Mouse (Mus musculus) CH12.LX (cell line): ENCODE measurements around the gene Flad1.

ENCODE experiments used
- BHLHE40 ChIP-seq: IDR thresholded peaks from 2 replicates; pipeline ENCODE4 v1.6.1; 2011; ENCODE audit warnings: mild to moderate bottlenecking, low read depth, low read length, improper control_type of control experiment
- CTCF ChIP-seq, 2 experiments: IDR thresholded peaks in 1 of 2; conservative IDR thresholded peaks in 1 of 2; 2 replicates each; pipeline ENCODE4 v1.5.1; 2011 to 2012; ENCODE audit warnings: low read depth in 2 of 2, low read length in 2 of 2, improper control_type of control experiment in 1 of 2, inconsistent platforms in 1 of 2, mild to moderate bottlenecking in 1 of 2, moderate library complexity in 1 of 2
- EP300 ChIP-seq: IDR thresholded peaks from 2 replicates; pipeline ENCODE4 v1.6.1; 2011; ENCODE audit warnings: low read length, improper control_type of control experiment
- JUND ChIP-seq: conservative IDR thresholded peaks from 2 replicates; pipeline ENCODE4 v1.6.1; 2011; ENCODE audit warnings: low read depth, low read length, improper control_type of control experiment
- MAFK ChIP-seq: IDR thresholded peaks from 2 replicates; pipeline ENCODE4 v1.6.1; 2011; ENCODE audit warnings: low read length, improper control_type of control experiment; ENCODE audit not compliant: insufficient replicate concordance
- MAX ChIP-seq: IDR thresholded peaks from 2 replicates; pipeline ENCODE4 v1.6.1; 2011; ENCODE audit warnings: low read length, improper control_type of control experiment
- MAZ ChIP-seq: IDR thresholded peaks from 2 replicates; pipeline ENCODE4 v1.6.1; 2012; ENCODE audit warnings: low read depth, mild to moderate bottlenecking, inconsistent platforms, low read length, improper control_type of control experiment, moderate library complexity
- MXI1 ChIP-seq: IDR thresholded peaks from 2 replicates; pipeline ENCODE4 v1.6.1; 2011; ENCODE audit warnings: mild to moderate bottlenecking, low read depth, low read length, improper control_type of control experiment
- POLR2AphosphoS2 ChIP-seq: IDR thresholded peaks from 2 replicates; pipeline ENCODE4 v1.6.1; 2011; ENCODE audit warnings: low read depth, low read length, improper control_type of control experiment
- SMC3 ChIP-seq: IDR thresholded peaks from 2 replicates; pipeline ENCODE4 v1.6.1; 2011; ENCODE audit warnings: low read depth, low read length, improper control_type of control experiment
- ZMIZ1 ChIP-seq: IDR thresholded peaks from 2 replicates; pipeline ENCODE4 v1.6.1; 2012; ENCODE audit warnings: low read depth, mild to moderate bottlenecking, inconsistent platforms, low read length, improper control_type of control experiment
- ZNF384 ChIP-seq: IDR thresholded peaks from 2 replicates; pipeline ENCODE4 v1.6.1; 2012; ENCODE audit warnings: low read depth, low read length, improper control_type of control experiment, inconsistent platforms

DNA sequence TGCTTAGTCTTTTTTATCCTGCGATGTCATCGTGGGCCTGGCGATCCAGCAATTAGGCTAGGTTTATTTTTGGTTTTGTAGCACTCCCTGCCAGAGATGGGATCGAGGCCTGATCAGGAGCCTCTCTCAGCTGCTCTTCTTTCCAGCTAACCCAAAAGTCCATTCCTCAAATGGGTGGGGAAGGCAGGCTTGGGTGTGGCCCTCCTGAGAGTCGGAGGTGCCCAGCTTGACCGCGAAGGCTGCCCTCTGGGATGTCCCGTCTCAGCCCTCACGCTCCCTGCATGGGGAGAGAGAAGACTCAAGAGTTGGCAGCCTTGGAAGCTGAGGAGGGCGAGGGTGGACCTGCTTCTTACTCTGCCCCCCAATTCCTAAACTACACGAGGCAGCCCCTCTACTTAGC lies 22.9 kb upstream of the Flad1 start:
- TF ChIP-seq MAZ (no peak), MAX (no peak), JUND (no peak), MAFK (no peak), EP300 (no peak), POLR2AphosphoS2 (no peak), SMC3 (no peak), ZMIZ1 (no peak), CTCF (conservative IDR thresholded peaks at IDR 0.05 in 1 of 2, IDR thresholded peaks at IDR 0.05 in 1 of 2; ENCODE audit: low read depth in 2 of 2, low read length in 2 of 2) (no peak), ZNF384 (no peak), BHLHE40 (no peak), MXI1 (no peak)
